Mouse (Mus musculus): Measurements from ENCODE around the gene Man1a.

GRCm38 (mm10) chr10:54061159-54061558, 15.2 kb downstream of the Man1a start:
- no peak for TF ChIP-seq CTCF (IDR thresholded peaks at IDR 0.05 in 2 of 3, conservative IDR thresholded peaks at IDR 0.05 in 1 of 3; ENCODE audit: control insufficient read depth in 1 of 3, insufficient read depth in 1 of 3, low read depth in 2 of 3, low read length in 3 of 3, poor library complexity in 1 of 3, severe bottlenecking in 1 of 3)
- no peak for TF ChIP-seq MAX (IDR thresholded peaks at IDR 0.05; ENCODE audit: low read length)
- TF ChIP-seq MYC (IDR thresholded peaks at IDR 0.05; ENCODE audit: low read depth, low read length) = no peak
- TF ChIP-seq RCOR1 (IDR thresholded peaks at IDR 0.05; ENCODE audit: low read depth, low read length) = no peak
- no peak for TF ChIP-seq SMC3 (IDR thresholded peaks at IDR 0.05; ENCODE audit: low read depth, low read length)
- TF ChIP-seq POLR2AphosphoS2 (IDR thresholded peaks at IDR 0.05; ENCODE audit: low read length) = no peak
- no peak for TF ChIP-seq ZMIZ1 (IDR thresholded peaks at IDR 0.05; ENCODE audit: low read depth, low read length)

All from MEL (cell line).